Mouse (Mus musculus) CH12.LX (cell line): ENCODE results near the gene Slc44a1. TPM values are rescaled to one million over a fixed set of nuclear protein-coding genes. Genes with fewer than 3 reads are reported as not detected.

ENCODE experiments used
- DNase-seq: peaks from one replicate; pipeline ENCODE4 v3.0.0-alpha.2; 2013; ENCODE audit errors: extremely low read depth
- H3K27ac ChIP-seq: 2 replicates; pipeline ENCODE4 v1.5.1; 2012; ENCODE audit warnings: low read depth, mild to moderate bottlenecking, control low read depth, moderate library complexity; ENCODE audit not compliant: insufficient read depth
- H3K27me3 ChIP-seq: replicated peaks from 2 replicates; pipeline ENCODE3; 2012; ENCODE audit warnings: inconsistent platforms
- H3K36me3 ChIP-seq, 2 experiments: replicated peaks in 1 of 2; 2 replicates each; pipeline versions ENCODE3 to v1.6.1; 2012; ENCODE audit warnings: inconsistent platforms in 1 of 2, low read length in 1 of 2, mild to moderate bottlenecking in 1 of 2, mixed read lengths in 1 of 2, moderate library complexity in 1 of 2; ENCODE audit not compliant: control insufficient read depth in 1 of 2, insufficient read depth in 1 of 2
- H3K4me1 ChIP-seq, 2 experiments: 2 replicates each; pipeline ENCODE4 v1.6.1; 2012; ENCODE audit warnings: inconsistent platforms in 1 of 2, moderate library complexity in 1 of 2; ENCODE audit not compliant: insufficient read depth in 2 of 2, control insufficient read depth in 1 of 2
- H3K4me2 ChIP-seq: 2 replicates; pipeline ENCODE4 v1.6.1; 2012; ENCODE audit warnings: low read depth, mild to moderate bottlenecking, control low read depth; ENCODE audit not compliant: poor library complexity, insufficient read depth, severe bottlenecking
- H3K4me3 ChIP-seq, 3 experiments: fragments of 150-350 bp in 1 of 3; sonication (generic) in 1 of 3; replicated peaks in 1 of 3; 2 replicates each; pipeline versions ENCODE3 to v1.5.1; 2011 to 2012; ENCODE audit warnings: low read depth in 2 of 3, low read length in 2 of 3, mild to moderate bottlenecking in 2 of 3, moderate library complexity in 2 of 3, control low read depth in 1 of 3, improper control_type of control experiment in 1 of 3, inconsistent platforms in 1 of 3, mixed read lengths in 1 of 3; ENCODE audit not compliant: poor library complexity in 1 of 3
- H3K79me2 ChIP-seq: replicated peaks from 2 replicates; pipeline ENCODE4 v1.6.1; 2012; ENCODE audit warnings: mild to moderate bottlenecking, moderate library complexity; ENCODE audit not compliant: control insufficient read depth, poor library complexity, insufficient read depth, severe bottlenecking; ENCODE audit errors: extremely low read depth
- H3K9ac ChIP-seq: 2 replicates; pipeline ENCODE4 v1.6.1; 2012; ENCODE audit warnings: low read depth, mild to moderate bottlenecking, control low read depth, moderate library complexity; ENCODE audit not compliant: insufficient read depth
- H3K9me3 ChIP-seq: replicated peaks from 2 replicates; pipeline ENCODE3; 2012; ENCODE audit warnings: low read length, inconsistent platforms, mixed read lengths
- BHLHE40 ChIP-seq: IDR thresholded peaks from 2 replicates; pipeline ENCODE4 v1.6.1; 2011; ENCODE audit warnings: mild to moderate bottlenecking, low read depth, low read length, improper control_type of control experiment
- E2F4 ChIP-seq: IDR thresholded peaks from 2 replicates; pipeline ENCODE4 v1.6.1; 2011; ENCODE audit warnings: low read depth, low read length, improper control_type of control experiment; ENCODE audit not compliant: insufficient replicate concordance
- ELF1 ChIP-seq: IDR thresholded peaks from 2 replicates; pipeline ENCODE4 v1.6.1; 2014; ENCODE audit warnings: low read depth, mild to moderate bottlenecking, inconsistent platforms, low read length, improper control_type of control experiment
- ETS1 ChIP-seq: conservative IDR thresholded peaks from 2 replicates; pipeline ENCODE4 v1.6.1; 2012; ENCODE audit warnings: low read depth, mild to moderate bottlenecking, inconsistent platforms, low read length, improper control_type of control experiment, moderate library complexity
- GABPA ChIP-seq: IDR thresholded peaks from 2 replicates; pipeline ENCODE4 v1.6.1; 2012; ENCODE audit warnings: low read depth, low read length, improper control_type of control experiment, inconsistent platforms; ENCODE audit not compliant: insufficient replicate concordance
- HCFC1 ChIP-seq: IDR thresholded peaks from 2 replicates; pipeline ENCODE4 v1.6.1; 2012; ENCODE audit warnings: low read depth, mild to moderate bottlenecking, inconsistent platforms, low read length, improper control_type of control experiment
- JUND ChIP-seq: conservative IDR thresholded peaks from 2 replicates; pipeline ENCODE4 v1.6.1; 2011; ENCODE audit warnings: low read depth, low read length, improper control_type of control experiment
- KAT2A ChIP-seq: IDR thresholded peaks from 2 replicates; pipeline ENCODE4 v1.6.1; 2012; ENCODE audit warnings: low read length, improper control_type of control experiment, inconsistent platforms; ENCODE audit not compliant: insufficient replicate concordance
- MAFK ChIP-seq: IDR thresholded peaks from 2 replicates; pipeline ENCODE4 v1.6.1; 2011; ENCODE audit warnings: low read length, improper control_type of control experiment; ENCODE audit not compliant: insufficient replicate concordance
- MAX ChIP-seq: IDR thresholded peaks from 2 replicates; pipeline ENCODE4 v1.6.1; 2011; ENCODE audit warnings: low read length, improper control_type of control experiment
- MAZ ChIP-seq: IDR thresholded peaks from 2 replicates; pipeline ENCODE4 v1.6.1; 2012; ENCODE audit warnings: low read depth, mild to moderate bottlenecking, inconsistent platforms, low read length, improper control_type of control experiment, moderate library complexity
- MYC ChIP-seq: IDR thresholded peaks from 2 replicates; pipeline ENCODE4 v1.6.1; 2011; ENCODE audit warnings: low read depth, mild to moderate bottlenecking, improper control_type of control experiment, low read length
- NRF1 ChIP-seq: IDR thresholded peaks from 2 replicates; pipeline ENCODE4 v1.6.1; 2014; ENCODE audit warnings: low read depth, mild to moderate bottlenecking, inconsistent platforms, low read length, improper control_type of control experiment, moderate library complexity
- PAX5 ChIP-seq: IDR thresholded peaks from 2 replicates; pipeline ENCODE4 v1.6.1; 2012; ENCODE audit warnings: low read length, inconsistent platforms, mixed read lengths
- POLR2A ChIP-seq: IDR thresholded peaks from 2 replicates; pipeline ENCODE4 v1.6.1; 2011; ENCODE audit warnings: low read depth, mild to moderate bottlenecking, improper control_type of control experiment, low read length
- POLR2AphosphoS2 ChIP-seq: IDR thresholded peaks from 2 replicates; pipeline ENCODE4 v1.6.1; 2011; ENCODE audit warnings: low read depth, low read length, improper control_type of control experiment
- SIN3A ChIP-seq: IDR thresholded peaks from 2 replicates; pipeline ENCODE4 v1.6.1; 2012; ENCODE audit warnings: low read length, improper control_type of control experiment, inconsistent platforms
- SMC3 ChIP-seq: IDR thresholded peaks from 2 replicates; pipeline ENCODE4 v1.6.1; 2011; ENCODE audit warnings: low read depth, low read length, improper control_type of control experiment
- TCF12 ChIP-seq: IDR thresholded peaks from 2 replicates; pipeline ENCODE4 v1.6.1; 2014; ENCODE audit warnings: low read depth, mild to moderate bottlenecking, inconsistent platforms, low read length, improper control_type of control experiment
- UBTF ChIP-seq: IDR thresholded peaks from 2 replicates; pipeline ENCODE4 v1.6.1; 2012; ENCODE audit warnings: low read depth, mild to moderate bottlenecking, inconsistent platforms, low read length, improper control_type of control experiment, moderate library complexity
- ZKSCAN1 ChIP-seq: IDR thresholded peaks from 2 replicates; pipeline ENCODE4 v1.6.1; 2012; ENCODE audit warnings: low read depth, inconsistent platforms, low read length, improper control_type of control experiment, borderline replicate concordance
- ZMIZ1 ChIP-seq: IDR thresholded peaks from 2 replicates; pipeline ENCODE4 v1.6.1; 2012; ENCODE audit warnings: low read depth, mild to moderate bottlenecking, inconsistent platforms, low read length, improper control_type of control experiment
- dilution Hi-C: fragments of 300-500 bp; cut with MboI; formaldehyde crosslinking; loops from 2 replicates; pipeline ENCODE4 v1.14.3; 2020; ENCODE audit warnings: low sequenced_read_pairs; ENCODE audit not compliant: extremely low pct_unique_long_range_greater_than_20kb, extremely low pct_ligation_motif_present
- in situ Hi-C: fragments of 300-500 bp; cut with MboI; formaldehyde crosslinking; loops from 3 replicates; pipeline ENCODE4 v1.14.3; 2019; ENCODE audit warnings: low sequenced_read_pairs, low pct_ligation_motif_present, low pct_unique_long_range_greater_than_20kb, mixed read lengths
- polyA plus RNA-seq: library from polyadenylated mRNA; unstranded; fragments of >175 nt; gene quantifications from 2 replicates; pipeline ENCODE4 v1.2.1, GENCODE M21; 2012; ENCODE audit warnings: low read depth; ENCODE audit not compliant: insufficient read length
- total RNA-seq, 2 experiments: library from RNA; depleted of rRNA; stranded (reverse); fragments of 300-350 nt in 1 of 2; fragments of >200 nt in 1 of 2; gene quantifications; 2 replicates each; pipeline ENCODE4 v1.2.3; 2012 to 2014

The Slc44a1 gene
- total and polyA plus RNA-seq, 3 experiments, result 5.4 to 9.3 (median 6.6) TPM

DNA sequence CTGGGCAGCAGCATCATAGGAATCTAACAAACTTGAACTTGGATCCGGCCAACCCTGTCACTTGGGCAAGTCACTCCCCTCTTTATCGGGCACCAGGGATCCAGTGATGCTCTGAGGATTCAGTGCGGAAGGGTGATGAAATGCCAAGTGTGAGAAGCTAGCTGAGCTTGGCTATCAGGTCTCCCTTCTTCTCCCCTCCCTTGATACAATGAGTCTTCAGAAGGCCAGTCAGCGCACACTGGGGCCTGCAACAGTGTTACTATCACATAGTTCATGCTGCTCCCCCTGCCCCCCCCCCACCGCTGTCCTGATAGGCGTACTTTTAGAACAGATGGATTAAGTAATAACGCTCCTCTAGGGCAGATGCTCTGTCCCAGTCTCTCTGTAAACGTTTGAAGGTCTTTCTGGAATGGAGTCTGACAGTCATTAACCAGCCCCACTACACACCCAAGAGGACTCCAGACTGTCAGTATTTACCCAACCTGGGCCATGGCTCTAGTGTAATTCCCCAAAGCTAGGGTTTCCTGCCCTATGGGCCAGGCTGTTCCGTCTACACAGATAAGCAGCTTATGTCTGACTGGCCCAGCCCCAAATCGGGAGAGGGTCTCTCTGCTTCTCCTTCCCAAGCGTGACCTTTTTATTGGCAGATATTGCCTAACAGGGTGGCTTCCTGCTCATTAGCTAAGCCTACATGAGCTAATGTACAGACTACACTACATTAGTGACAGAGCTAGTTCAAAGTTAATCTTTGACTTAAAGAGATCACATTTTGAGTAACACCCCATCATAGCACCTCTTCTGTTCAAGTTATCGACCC is 155.2 kb downstream of the Slc44a1 start:
- no peak overlapping the region for H3K27ac ChIP-seq
- H3K27me3 ChIP-seq, result peaks cover 3% of the 10 kb centered on the region

DNA sequence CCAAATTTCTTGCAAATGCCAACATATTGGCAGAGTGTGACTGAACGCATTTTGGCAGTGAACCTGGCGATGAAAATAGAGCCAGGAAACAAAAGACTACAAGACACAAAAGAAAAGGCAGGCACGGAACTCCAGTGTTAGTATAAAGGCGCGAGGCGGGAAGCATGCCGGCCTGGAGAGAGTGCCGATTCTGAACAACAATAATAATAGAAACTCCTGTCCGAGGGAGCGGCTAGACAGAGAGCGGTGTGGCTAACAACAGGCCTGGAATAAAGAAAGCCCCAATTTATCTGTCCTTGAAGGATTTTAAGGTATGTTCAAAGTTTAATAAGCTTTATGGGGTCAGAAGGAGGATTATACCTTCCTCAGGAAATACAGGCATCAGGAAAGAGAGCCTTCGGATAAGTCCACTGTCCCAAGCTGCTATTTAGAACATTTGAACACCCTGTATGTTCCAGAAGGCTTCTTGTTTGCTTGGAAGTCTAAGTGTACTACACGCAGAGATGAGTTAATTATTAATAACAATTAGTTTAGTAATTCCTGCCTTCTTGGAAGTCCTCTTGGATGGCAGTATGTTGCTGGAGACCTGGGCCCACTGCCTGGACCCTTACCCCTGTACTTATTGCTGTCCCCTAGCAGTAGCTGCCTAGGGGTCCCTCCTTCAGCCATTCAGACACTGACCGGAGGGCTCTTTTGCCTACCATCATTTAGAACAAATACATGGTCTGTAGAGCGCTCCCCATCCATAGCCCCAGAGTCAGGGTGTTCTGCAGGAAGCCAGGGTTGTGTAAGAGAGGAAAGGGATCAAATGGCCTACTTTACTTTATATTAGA is 156.1 kb downstream of the Slc44a1 start:
- no peak for DNase-seq
- Histone ChIP-seq H3K36me3 (no peaks in the 10 kb centered on the region), H3K9ac (no peak overlapping the region), H3K27me3 (peaks cover 3% of the 10 kb centered on the region), H3K9me3 (no peaks in the 10 kb centered on the region), H3K4me3 (no peak overlapping the region), H3K27ac (no peak overlapping the region), H3K4me2 (no peak overlapping the region), H3K4me1 (peaks cover 0 to 13% of the 10 kb centered on the region in 2 experiments; a peak in 2 of 4 replicates), H3K79me2 (no peaks in the 10 kb centered on the region)
- in situ Hi-C loops, result loop anchor here (10.0 to 25.0 kb wide), 3 partner anchors 211 to 484 kb away; partner anchors contain the start of gene Tmem38b
- no peak for TF ChIP-seq HCFC1
- TF ChIP-seq GABPA, result no peak
- TF ChIP-seq E2F4, result no peak
- TF ChIP-seq ZKSCAN1, result no peak
- TF ChIP-seq MYC, result no peak
- TF ChIP-seq POLR2A, result no peak
- no peak for TF ChIP-seq KAT2A
- no peak for TF ChIP-seq SIN3A
- no peak for TF ChIP-seq BHLHE40
- no peak for TF ChIP-seq MAZ
- TF ChIP-seq MAFK, result no peak
- TF ChIP-seq ELF1, result no peak
- no peak for TF ChIP-seq NRF1
- no peak for TF ChIP-seq UBTF
- no peak for TF ChIP-seq PAX5
- no peak for TF ChIP-seq SMC3
- no peak for TF ChIP-seq POLR2AphosphoS2
- TF ChIP-seq, all 38 proteins: peak for 0
- dilution Hi-C loops, result no loop called here

More for the DNA sequence above, 155.2 kb downstream of the Slc44a1 start:
- dilution Hi-C loops (no loop called here), in situ Hi-C loops (loop anchor here (10.0 to 25.0 kb wide), 3 partner anchors 211 to 483 kb away; partner anchors contain the start of gene Tmem38b)
- H3K79me2 ChIP-seq, result no peaks in the 10 kb centered on the region
- peaks cover 0 to 21% of the 10 kb centered on the region in 2 experiments; a peak in 2 of 4 replicates for H3K4me1 ChIP-seq
- no peak overlapping the region for H3K4me3 ChIP-seq
- TF ChIP-seq KAT2A (no peak), MAX (no peak), TCF12 (no peak), BHLHE40 (no peak), ETS1 (no peak), ZMIZ1 (no peak), JUND (no peak), ELF1 (no peak), E2F4 (no peak)
- no peak overlapping the region for H3K4me2 ChIP-seq
- no peaks in the 10 kb centered on the region for H3K36me3 ChIP-seq
- H3K9ac ChIP-seq, result no peak overlapping the region
- no peak for DNase-seq
- H3K9me3 ChIP-seq, result no peaks in the 10 kb centered on the region
